Mouse (Mus musculus): ENCODE results near the gene Mrps30. TPM values are rescaled to one million over a fixed set of nuclear protein-coding genes. Genes with fewer than 3 reads are reported as not detected.
"Not testable (repeated sequence)": the region's sequence is repeated elsewhere in the genome, so short reads cannot be mapped to it uniquely, and the experiment has no call there.

Gene Mrps30
- 27.3 and 36.7 TPM in 2 replicates for polyA plus RNA-seq (2012; ENCODE audit: insufficient read depth, insufficient read length, missing spikeins)

- Histone ChIP-seq H3K4me1 (ENCODE audit: control insufficient read depth, insufficient read depth, insufficient read length, low read length) (no peaks in the 10 kb centered on the region), H3K27ac (replicated peaks; ENCODE audit: low read depth, low read length) (peak within 1 kb of the TSS; percentile 23; the same call in 1 of the 2 replicates), H3K4me3 (ENCODE audit: insufficient read depth, low read depth, low read length) (peak within 1 kb of the TSS; percentile 77)
Observed at GRCm38 (mm10) chr13:118386511-118387447, at the start of gene Mrps30, which contains the start of gene B430218F22Rik. Gene Mrps30 (minus strand): TSS chr13:118387252. Gene B430218F22Rik (plus strand): TSS chr13:118386630.

GRCm38 (mm10) chr13:118420847-118421246 is 33.8 kb upstream of the Mrps30 start:
- Histone ChIP-seq H3K4me3 (ENCODE audit: insufficient read depth, low read depth, low read length) (no peak overlapping the region), H3K27ac (replicated peaks; ENCODE audit: low read depth, low read length) (no peak overlapping the region), H3K4me1 (ENCODE audit: control insufficient read depth, insufficient read depth, insufficient read length, low read length) (no peaks in the 10 kb centered on the region)

- no peak overlapping the region for H3K27ac ChIP-seq (replicated peaks; ENCODE audit: low read depth, low read length)
Observed at GRCm38 (mm10) chr13:118420408-118420807, 33.4 kb upstream of the Mrps30 start.

GRCm38 (mm10) chr13:118418163-118418562 is 31.1 kb upstream of the Mrps30 start:
- Histone ChIP-seq H3K4me1 (ENCODE audit: control insufficient read depth, insufficient read depth, insufficient read length, low read length) (no peaks in the 10 kb centered on the region), H3K27ac (replicated peaks; ENCODE audit: low read depth, low read length) (no peak overlapping the region), H3K4me3 (ENCODE audit: insufficient read depth, low read depth, low read length) (no peak overlapping the region)

More at GRCm38 (mm10) chr13:118420408-118420807, 33.4 kb upstream of the Mrps30 start:
- Histone ChIP-seq H3K4me3 (ENCODE audit: insufficient read depth, low read depth, low read length) (no peak overlapping the region), H3K4me1 (ENCODE audit: control insufficient read depth, insufficient read depth, insufficient read length, low read length) (no peaks in the 10 kb centered on the region)

GRCm38 (mm10) chr13:118411297-118411992 is 24.4 kb upstream of the Mrps30 start:
- Histone ChIP-seq H3K4me3 (ENCODE audit: insufficient read depth, low read depth, low read length) (no peak overlapping the region), H3K4me1 (ENCODE audit: control insufficient read depth, insufficient read depth, insufficient read length, low read length) (no peaks in the 10 kb centered on the region), H3K27ac (replicated peaks; ENCODE audit: low read depth, low read length) (no peak overlapping the region)

- no peaks in the 10 kb centered on the region for H3K4me1 ChIP-seq (ENCODE audit: control insufficient read depth, insufficient read depth, insufficient read length, low read length)
- no peak overlapping the region for H3K4me3 ChIP-seq (ENCODE audit: insufficient read depth, low read depth, low read length)
- H3K27ac ChIP-seq (replicated peaks; ENCODE audit: low read depth, low read length): no peak overlapping the region
Observed at GRCm38 (mm10) chr13:118403544-118403943, 16.5 kb upstream of the Mrps30 start.

GRCm38 (mm10) chr13:118400340-118400739 is 13.3 kb upstream of the Mrps30 start:
- no peak overlapping the region for H3K4me3 ChIP-seq (ENCODE audit: insufficient read depth, low read depth, low read length)
- H3K27ac ChIP-seq (replicated peaks; ENCODE audit: low read depth, low read length): no peak overlapping the region
- no peaks in the 10 kb centered on the region for H3K4me1 ChIP-seq (ENCODE audit: control insufficient read depth, insufficient read depth, insufficient read length, low read length)

GRCm38 (mm10) chr13:118395803-118396202 is 8.8 kb upstream of the Mrps30 start:
- H3K4me1 ChIP-seq (ENCODE audit: control insufficient read depth, insufficient read depth, insufficient read length, low read length): no peaks in the 10 kb centered on the region
- H3K27ac ChIP-seq (replicated peaks; ENCODE audit: low read depth, low read length): no peak overlapping the region
- no peak overlapping the region for H3K4me3 ChIP-seq (ENCODE audit: insufficient read depth, low read depth, low read length)

- H3K4me3 ChIP-seq (ENCODE audit: insufficient read depth, low read depth, low read length): peak overlapping the region; percentile 67
- H3K27ac ChIP-seq (replicated peaks; ENCODE audit: low read depth, low read length); H3K4me1 ChIP-seq (ENCODE audit: control insufficient read depth, insufficient read depth, insufficient read length, low read length): not testable (repeated sequence)
Observed at GRCm38 (mm10) chr13:118387448-118387801, 373 bp upstream of the Mrps30 start.

GRCm38 (mm10) chr13:118380381-118380780 is 6.7 kb downstream of the Mrps30 start:
- Histone ChIP-seq H3K4me1 (ENCODE audit: control insufficient read depth, insufficient read depth, insufficient read length, low read length) (no peaks in the 10 kb centered on the region), H3K4me3 (ENCODE audit: insufficient read depth, low read depth, low read length) (no peak overlapping the region), H3K27ac (replicated peaks; ENCODE audit: low read depth, low read length) (no peak overlapping the region)

GRCm38 (mm10) chr13:118379155-118379554 is 7.9 kb downstream of the Mrps30 start:
- H3K27ac ChIP-seq (replicated peaks; ENCODE audit: low read depth, low read length): no peak overlapping the region

GRCm38 (mm10) chr13:118372871-118373270 is 14.2 kb downstream of the Mrps30 start:
- no peaks in the 10 kb centered on the region for H3K4me1 ChIP-seq (ENCODE audit: control insufficient read depth, insufficient read depth, insufficient read length, low read length)
- H3K4me3 ChIP-seq (ENCODE audit: insufficient read depth, low read depth, low read length): no peak overlapping the region

More at GRCm38 (mm10) chr13:118379155-118379554, 7.9 kb downstream of the Mrps30 start:
- no peak overlapping the region for H3K4me3 ChIP-seq (ENCODE audit: insufficient read depth, low read depth, low read length)
- no peaks in the 10 kb centered on the region for H3K4me1 ChIP-seq (ENCODE audit: control insufficient read depth, insufficient read depth, insufficient read length, low read length)

GRCm38 (mm10) chr13:118365774-118366173 is 21.3 kb downstream of the Mrps30 start:
- Histone ChIP-seq H3K4me1 (ENCODE audit: control insufficient read depth, insufficient read depth, insufficient read length, low read length) (no peaks in the 10 kb centered on the region), H3K4me3 (ENCODE audit: insufficient read depth, low read depth, low read length) (no peak overlapping the region), H3K27ac (replicated peaks; ENCODE audit: low read depth, low read length) (no peak overlapping the region)

More at GRCm38 (mm10) chr13:118372871-118373270, 14.2 kb downstream of the Mrps30 start:
- H3K27ac ChIP-seq (replicated peaks; ENCODE audit: low read depth, low read length): no peak overlapping the region

GRCm38 (mm10) chr13:118363342-118363741 is 23.7 kb downstream of the Mrps30 start:
- Histone ChIP-seq H3K4me1 (ENCODE audit: control insufficient read depth, insufficient read depth, insufficient read length, low read length) (no peaks in the 10 kb centered on the region), H3K4me3 (ENCODE audit: insufficient read depth, low read depth, low read length) (no peak overlapping the region), H3K27ac (replicated peaks; ENCODE audit: low read depth, low read length) (no peak overlapping the region)

- no peak overlapping the region for H3K27ac ChIP-seq (replicated peaks; ENCODE audit: low read depth, low read length)
- no peaks in the 10 kb centered on the region for H3K4me1 ChIP-seq (ENCODE audit: control insufficient read depth, insufficient read depth, insufficient read length, low read length)
- no peak overlapping the region for H3K4me3 ChIP-seq (ENCODE audit: insufficient read depth, low read depth, low read length)
Observed at GRCm38 (mm10) chr13:118350870-118351269, 36.2 kb downstream of the Mrps30 start.
